Mouse (Mus musculus) ES-CJ7 (cell line): ENCODE data around the gene Gm3952.

ENCODE experiments used
- DNase-seq: peaks from one replicate; pipeline ENCODE4 v3.0.0; 2011; ENCODE audit warnings: low read depth, low spot score

Gm3952 gene

GRCm38 (mm10) chr8:128798594-128798993 lies at the start of gene Gm3952:
Gene Gm3952, minus strand, starts transcription at chr8:128798694.
- no peak for DNase-seq

- DNase-seq, result peak; percentile 45
Observed at GRCm38 (mm10) chr8:128843749-128844148, 45.3 kb upstream of the Gm3952 start.

- no peak for DNase-seq
Observed at GRCm38 (mm10) chr8:128812521-128812920, 14.0 kb upstream of the Gm3952 start.

GRCm38 (mm10) chr8:128735692-128736091 lies 62.8 kb downstream of the Gm3952 start:
- DNase-seq, result no peak

- no peak for DNase-seq
Observed at GRCm38 (mm10) chr8:128734118-128734517, 64.4 kb downstream of the Gm3952 start.

GRCm38 (mm10) chr8:128732254-128732653 lies 66.2 kb downstream of the Gm3952 start:
- DNase-seq, result no peak

- DNase-seq, result no peak
Observed at GRCm38 (mm10) chr8:128727213-128727612, 71.3 kb downstream of the Gm3952 start.

GRCm38 (mm10) chr8:128724819-128725218 lies 73.7 kb downstream of the Gm3952 start:
- DNase-seq, result peak; percentile 66

- no peak for DNase-seq
Observed at GRCm38 (mm10) chr8:128716184-128716583, 82.3 kb downstream of the Gm3952 start.

GRCm38 (mm10) chr8:128709261-128709660 lies 89.2 kb downstream of the Gm3952 start:
- DNase-seq, result peak; percentile 84

GRCm38 (mm10) chr8:128704836-128705235 lies 93.7 kb downstream of the Gm3952 start:
- no peak for DNase-seq

GRCm38 (mm10) chr8:128704376-128704775 lies 94.1 kb downstream of the Gm3952 start:
- DNase-seq, result no peak

- DNase-seq, result no peak
Observed at GRCm38 (mm10) chr8:128697945-128698344, 100.5 kb downstream of the Gm3952 start.

- DNase-seq, result no peak
Observed at GRCm38 (mm10) chr8:128696701-128697397, 101.6 kb downstream of the Gm3952 start.
